Mouse (Mus musculus): ENCODE measurements around the gene Glud1. TPM values are rescaled to one million over a fixed set of nuclear protein-coding genes. Genes with fewer than 3 reads are reported as not detected.
A peak's percentile ranks its signal among the peaks of the same experiment; 100 is the strongest.

Glud1 gene
- polyA plus RNA-seq, 1 experiment from 2014 or later = 67.2 TPM

DNA sequence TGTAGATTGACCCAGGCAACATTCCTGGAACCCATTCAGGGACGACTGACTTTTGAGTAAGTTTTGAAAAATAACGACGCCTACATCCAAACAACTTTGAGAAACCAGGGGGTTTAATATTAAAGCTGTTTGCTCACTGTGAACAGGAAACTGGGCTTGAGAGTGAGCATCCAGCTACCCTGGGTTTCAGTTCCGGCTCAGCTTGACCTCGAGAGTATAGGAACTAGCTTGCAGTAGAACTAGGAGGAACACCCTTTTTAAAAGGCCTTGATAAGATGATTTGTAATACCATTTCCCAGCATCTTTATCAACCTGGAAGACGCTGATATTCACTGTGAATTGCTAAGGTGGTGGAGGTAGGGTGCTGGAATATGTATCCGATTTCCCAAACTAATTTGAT lies 14.2 kb upstream of the Glud1 start:
- no peak overlapping the region for H3K4me2 ChIP-seq
- H3K27me3 ChIP-seq = no peaks in the 10 kb centered on the region
- ATAC-seq (ENCODE audit: insufficient number of reproducible peaks, low FRiP score, low TSS enrichment, low read depth) = no peak
- H3K36me3 ChIP-seq = no peaks in the 10 kb centered on the region
- H3K9ac ChIP-seq = no peak overlapping the region
- WGBS = 78% methylated on average over 7 of the region's 7 CpGs
- peaks cover 3% of the 10 kb centered on the region; the same call in 1 of the 2 replicates for H3K4me1 ChIP-seq
- H3K9me3 ChIP-seq = no peaks in the 10 kb centered on the region
- no peak overlapping the region for H3K4me3 ChIP-seq
- H3K27ac ChIP-seq = no peak overlapping the region

DNA sequence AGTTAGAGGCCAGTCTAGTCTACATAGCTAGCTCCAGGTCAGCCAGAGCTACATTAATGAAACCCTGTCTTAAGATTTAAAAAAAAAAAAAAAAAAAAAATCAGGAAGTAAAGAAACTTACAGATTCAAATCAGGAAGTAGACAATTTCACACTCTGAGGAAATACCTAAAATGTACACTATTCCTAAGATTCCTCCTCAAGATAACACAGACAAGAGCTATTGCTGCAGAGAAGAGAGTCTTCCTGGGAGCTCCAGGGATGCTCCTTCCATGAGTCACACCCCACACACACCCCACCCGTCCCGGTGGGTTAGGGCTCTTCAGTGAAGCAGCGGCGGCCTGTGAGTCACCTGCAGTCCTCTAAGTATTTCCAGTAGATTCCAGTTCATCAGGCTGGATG lies 13.5 kb upstream of the Glud1 start:
- Histone ChIP-seq H3K9me3 (no peaks in the 10 kb centered on the region), H3K4me1 (peaks cover 3% of the 10 kb centered on the region; the same call in 1 of the 2 replicates), H3K4me3 (no peak overlapping the region), H3K9ac (no peak overlapping the region), H3K4me2 (no peak overlapping the region), H3K27ac (no peak overlapping the region), H3K36me3 (no peaks in the 10 kb centered on the region), H3K27me3 (no peaks in the 10 kb centered on the region)
- WGBS = 44% methylated on average over 4 of the region's 4 CpGs
- no peak for ATAC-seq (ENCODE audit: insufficient number of reproducible peaks, low FRiP score, low TSS enrichment, low read depth)

DNA sequence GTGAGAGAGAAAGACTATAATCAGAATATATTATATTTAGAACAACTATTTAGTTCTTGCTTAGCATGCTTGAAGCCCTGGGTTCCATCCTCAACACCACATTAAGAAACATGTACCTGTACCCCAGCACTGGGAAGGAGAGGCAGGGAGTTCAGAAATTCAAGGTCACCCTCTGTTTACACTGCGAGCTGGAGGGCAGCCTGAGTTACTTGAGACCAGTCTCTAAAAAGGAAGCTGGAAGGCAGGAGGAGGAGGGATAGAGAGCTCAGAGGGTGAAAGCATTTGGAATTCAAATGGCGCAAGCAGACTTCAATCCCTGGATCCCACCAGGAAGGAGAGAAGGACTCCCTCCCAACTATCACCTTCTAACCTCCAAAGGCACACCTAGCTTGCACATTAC lies 12.9 kb upstream of the Glud1 start:
- H3K4me3 ChIP-seq = no peak overlapping the region
- H3K27me3 ChIP-seq = no peaks in the 10 kb centered on the region
- no peaks in the 10 kb centered on the region for H3K9me3 ChIP-seq
- H3K4me1 ChIP-seq = peaks cover 3% of the 10 kb centered on the region; the same call in 1 of the 2 replicates
- no peak overlapping the region for H3K9ac ChIP-seq
- WGBS = 45% methylated on average over 2 of the region's 2 CpGs
- no peaks in the 10 kb centered on the region for H3K36me3 ChIP-seq
- no peak overlapping the region for H3K4me2 ChIP-seq
- no peak overlapping the region for H3K27ac ChIP-seq
- no peak for ATAC-seq (ENCODE audit: insufficient number of reproducible peaks, low FRiP score, low TSS enrichment, low read depth)

DNA sequence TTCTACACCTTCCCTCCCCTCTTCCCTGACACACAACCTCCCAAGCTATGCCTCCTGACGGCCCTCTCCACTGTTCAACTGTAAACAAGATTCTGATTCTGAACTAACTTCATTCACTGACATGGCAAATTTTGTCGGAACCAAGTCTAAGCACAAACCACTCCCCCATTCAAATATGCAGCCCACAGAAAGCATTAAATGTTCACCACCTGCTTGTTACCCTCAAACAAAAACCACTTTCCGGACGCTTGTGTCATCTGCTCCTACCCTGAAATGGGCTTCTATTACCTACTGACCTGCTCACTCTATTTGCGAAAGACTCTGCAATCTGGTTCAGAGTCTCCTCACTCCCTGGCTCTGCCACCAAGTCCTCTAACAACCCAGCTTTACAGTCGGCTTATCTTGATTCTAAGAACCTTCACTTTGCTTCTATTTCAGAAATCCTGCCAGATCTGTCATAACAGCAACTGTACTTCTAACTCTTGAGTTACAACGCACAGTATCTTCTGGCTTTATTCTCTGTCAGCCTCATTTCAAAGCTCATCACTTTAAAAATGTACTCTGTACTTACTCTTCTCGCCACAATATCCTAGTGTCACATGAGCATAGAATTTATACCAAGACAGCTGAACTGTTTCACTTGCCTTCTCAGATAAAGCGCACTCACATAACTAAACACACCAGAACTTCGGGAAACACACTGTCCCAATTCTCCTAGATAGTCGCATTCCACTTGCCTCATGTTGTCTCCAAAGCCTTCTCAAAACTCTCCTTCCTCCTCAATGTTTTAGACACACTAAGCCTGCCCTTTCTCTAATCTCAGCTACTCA lies 11.4 kb upstream of the Glud1 start:
- H3K27me3 ChIP-seq = no peaks in the 10 kb centered on the region
- no peak overlapping the region for H3K4me3 ChIP-seq
- WGBS = 73% methylated on average over 11 of the region's 11 CpGs
- H3K4me2 ChIP-seq = no peak overlapping the region
- H3K9ac ChIP-seq = no peak overlapping the region
- peaks cover 3% of the 10 kb centered on the region; the same call in 1 of the 2 replicates for H3K4me1 ChIP-seq
- H3K9me3 ChIP-seq = no peaks in the 10 kb centered on the region
- no peak overlapping the region for H3K27ac ChIP-seq
- ATAC-seq (ENCODE audit: insufficient number of reproducible peaks, low FRiP score, low TSS enrichment, low read depth) = no peak
- H3K36me3 ChIP-seq = no peaks in the 10 kb centered on the region

DNA sequence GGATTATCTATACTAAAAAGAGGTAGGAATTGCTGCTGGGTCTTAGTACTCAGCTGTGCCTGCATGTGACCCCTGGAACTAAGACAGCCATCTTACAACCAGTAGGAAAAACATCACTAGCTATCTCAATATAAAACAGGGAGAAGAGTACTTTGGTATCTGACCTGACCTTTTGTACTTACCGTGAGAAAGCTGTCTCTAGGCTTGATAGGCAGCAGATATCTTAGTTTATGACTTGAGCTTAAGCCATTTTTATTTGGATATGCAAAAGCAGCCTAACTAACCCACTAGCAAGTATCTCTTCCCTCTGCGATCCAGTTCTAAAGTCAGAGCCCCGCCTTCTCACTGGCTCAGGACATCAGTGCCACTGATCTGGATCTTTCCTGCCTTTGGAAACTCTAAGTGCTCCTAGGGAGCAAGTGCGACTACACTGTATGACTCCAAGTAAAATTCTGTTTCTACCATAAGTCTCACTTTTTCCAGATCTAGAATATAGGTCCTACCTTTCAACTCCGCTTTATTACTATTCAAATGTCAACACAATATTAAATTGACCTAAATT lies 7.8 kb upstream of the Glud1 start:
- ATAC-seq (ENCODE audit: insufficient number of reproducible peaks, low FRiP score, low TSS enrichment, low read depth) = no peak
- no peak overlapping the region for H3K9ac ChIP-seq
- 79% methylated on average over 5 of the region's 5 CpGs for WGBS

DNA sequence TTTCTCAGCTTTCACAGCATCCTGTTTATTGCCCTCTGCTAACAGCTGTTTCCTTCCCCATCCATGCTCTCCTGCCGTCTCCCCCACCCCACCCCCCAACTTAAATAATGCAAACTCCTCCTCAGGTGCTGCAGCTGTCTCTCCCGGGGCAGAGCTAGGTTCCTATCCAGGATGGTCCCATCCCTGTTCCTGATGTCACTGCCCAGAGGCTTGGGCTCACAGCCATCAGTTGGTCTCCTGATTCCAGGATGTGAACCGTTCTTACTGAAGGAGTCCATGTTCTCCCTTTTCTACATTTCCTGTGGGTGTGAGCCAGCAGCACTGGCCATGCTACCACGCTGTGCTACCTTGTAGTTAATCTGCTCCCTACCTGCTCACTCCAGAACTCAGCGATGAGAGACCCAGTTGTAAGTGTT lies 7.3 kb upstream of the Glud1 start:
- ATAC-seq (ENCODE audit: insufficient number of reproducible peaks, low FRiP score, low TSS enrichment, low read depth) = no peak
- Histone ChIP-seq H3K9me3 (no peaks in the 10 kb centered on the region), H3K27me3 (no peaks in the 10 kb centered on the region), H3K4me1 (no peaks in the 10 kb centered on the region), H3K9ac (no peak overlapping the region), H3K4me2 (no peak overlapping the region), H3K27ac (peak overlapping the region; percentile 43; the same call in 1 of the 2 replicates), H3K36me3 (no peaks in the 10 kb centered on the region), H3K4me3 (no peak overlapping the region)
- 18% methylated on average over 5 of the region's 5 CpGs for WGBS

More for the DNA sequence above, 7.8 kb upstream of the Glud1 start:
- Histone ChIP-seq H3K27ac (no peak overlapping the region), H3K4me2 (no peak overlapping the region), H3K4me3 (no peak overlapping the region), H3K4me1 (peaks cover under 1% of the 10 kb centered on the region; the same call in 1 of the 2 replicates), H3K27me3 (no peaks in the 10 kb centered on the region), H3K9me3 (no peaks in the 10 kb centered on the region), H3K36me3 (no peaks in the 10 kb centered on the region)

DNA sequence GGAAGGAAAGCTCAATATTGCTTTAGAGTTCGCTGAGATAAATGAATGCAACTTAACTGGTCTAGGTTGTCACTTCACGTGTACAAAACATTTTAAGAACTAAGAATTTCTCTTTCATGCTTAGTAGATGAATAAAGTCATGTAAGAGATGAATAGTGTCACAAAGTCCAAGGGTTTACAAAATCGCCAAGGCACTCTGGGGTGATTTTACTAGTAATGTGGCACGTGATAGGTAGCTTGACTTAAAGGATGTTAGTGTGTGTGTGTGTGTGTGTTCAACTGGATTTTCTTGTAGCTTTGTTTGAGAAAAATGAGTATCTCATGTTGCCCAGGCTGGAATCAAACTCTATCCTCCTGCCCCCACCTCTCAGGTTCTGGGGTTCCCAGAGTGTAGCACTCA lies 1.3 kb upstream of the Glud1 start:
- no peak overlapping the region; the same call in 1 of the 2 replicates for H3K4me3 ChIP-seq
- 91% methylated on average over 4 of the region's 4 CpGs for WGBS
- no peaks in the 10 kb centered on the region for H3K27me3 ChIP-seq
- peaks cover 9% of the 10 kb centered on the region for H3K4me1 ChIP-seq
- no peak overlapping the region for H3K4me2 ChIP-seq
- ATAC-seq (ENCODE audit: insufficient number of reproducible peaks, low FRiP score, low TSS enrichment, low read depth) = no peak
- no peak overlapping the region for H3K9ac ChIP-seq
- H3K27ac ChIP-seq = no peak overlapping the region
- no peaks in the 10 kb centered on the region for H3K36me3 ChIP-seq
- no peaks in the 10 kb centered on the region for H3K9me3 ChIP-seq

DNA sequence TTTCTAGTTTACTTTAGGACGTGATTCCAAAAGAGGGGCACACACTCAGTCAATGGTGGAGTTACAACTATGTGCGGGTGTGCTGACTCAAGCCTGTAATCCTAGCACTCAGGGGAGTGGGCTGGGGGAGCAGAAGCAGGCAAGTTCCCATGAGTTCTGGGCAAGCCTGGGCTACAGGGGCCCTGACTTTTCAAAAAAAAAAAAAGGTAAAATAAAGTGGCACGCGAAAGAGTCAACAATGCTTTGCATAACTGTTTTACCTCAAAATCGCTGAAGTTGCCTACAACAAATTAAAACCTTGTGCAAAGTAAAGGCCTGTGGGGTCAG lies 657 bp upstream of the Glud1 start:
- Histone ChIP-seq H3K4me2 (peak overlapping the region; percentile 68), H3K27me3 (no peaks in the 10 kb centered on the region), H3K4me1 (peaks cover 9% of the 10 kb centered on the region), H3K9me3 (no peaks in the 10 kb centered on the region), H3K27ac (peak overlapping the region; percentile 97), H3K36me3 (no peaks in the 10 kb centered on the region), H3K4me3 (peak overlapping the region; percentile 90), H3K9ac (peak overlapping the region; percentile 98)
- WGBS = 6% methylated on average over 5 of the region's 5 CpGs
- ATAC-seq (ENCODE audit: insufficient number of reproducible peaks, low FRiP score, low TSS enrichment, low read depth) = no peak

DNA sequence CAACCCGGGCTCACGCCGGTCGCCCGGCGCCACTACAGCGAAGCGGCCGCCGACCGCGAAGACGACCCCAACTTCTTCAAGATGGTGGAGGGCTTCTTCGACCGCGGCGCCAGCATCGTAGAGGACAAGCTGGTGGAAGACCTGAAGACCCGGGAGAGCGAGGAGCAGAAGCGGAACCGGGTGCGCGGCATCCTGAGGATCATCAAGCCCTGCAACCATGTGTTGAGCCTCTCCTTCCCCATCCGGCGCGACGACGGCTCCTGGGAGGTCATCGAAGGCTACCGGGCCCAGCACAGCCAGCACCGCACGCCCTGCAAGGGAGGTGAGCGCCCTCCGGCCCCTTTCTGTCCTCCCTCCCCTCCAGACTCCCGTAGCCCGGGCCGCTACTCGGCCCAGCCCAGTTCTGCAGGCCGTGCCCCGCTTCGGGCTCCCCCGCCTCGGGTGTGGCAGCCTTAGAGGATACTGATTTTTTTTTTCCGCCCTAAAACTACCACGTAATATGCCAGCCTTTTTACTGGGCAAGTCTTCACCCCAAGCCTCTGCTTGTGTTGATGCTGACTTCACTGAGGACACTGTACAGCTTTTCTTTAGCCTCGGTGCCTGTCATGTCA lies 599 bp downstream of the Glud1 start:
- peaks cover 9% of the 10 kb centered on the region for H3K4me1 ChIP-seq
- peak overlapping the region; percentile 98 for H3K9ac ChIP-seq
- H3K4me2 ChIP-seq = peak overlapping the region; percentile 68
- H3K4me3 ChIP-seq = peak overlapping the region; percentile 90
- ATAC-seq (ENCODE audit: insufficient number of reproducible peaks, low FRiP score, low TSS enrichment, low read depth) = no peak
- peak overlapping the region; percentile 97 for H3K27ac ChIP-seq
- H3K9me3 ChIP-seq = no peaks in the 10 kb centered on the region
- under 1% methylated on average over 47 of the region's 47 CpGs for WGBS
- no peaks in the 10 kb centered on the region for H3K27me3 ChIP-seq
- H3K36me3 ChIP-seq = no peaks in the 10 kb centered on the region

DNA sequence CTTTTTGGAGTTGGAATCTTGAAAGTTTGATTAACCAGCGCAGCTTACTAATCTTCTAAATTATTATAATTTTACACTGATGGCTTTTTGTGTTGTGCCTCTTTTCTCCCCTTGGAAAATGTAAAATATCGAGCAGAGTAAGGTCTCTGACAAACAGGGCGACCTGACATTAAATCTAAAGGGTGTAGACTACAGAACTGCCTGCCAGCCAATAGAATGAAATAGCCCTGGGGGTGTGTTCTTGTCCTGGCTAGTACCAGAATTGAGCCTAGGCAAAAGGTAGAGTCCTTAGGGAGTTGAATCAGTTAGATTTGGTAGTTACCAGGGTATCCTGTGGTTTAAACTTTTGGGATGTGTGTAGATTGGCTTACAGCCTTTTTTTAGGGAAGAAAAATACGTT lies 1.2 kb downstream of the Glud1 start:
- H3K4me2 ChIP-seq = peak overlapping the region; percentile 68
- H3K27me3 ChIP-seq = no peaks in the 10 kb centered on the region
- peaks cover 9% of the 10 kb centered on the region for H3K4me1 ChIP-seq
- H3K9ac ChIP-seq = peak overlapping the region; percentile 98
- H3K27ac ChIP-seq = no peak overlapping the region
- no peaks in the 10 kb centered on the region for H3K36me3 ChIP-seq
- no peaks in the 10 kb centered on the region for H3K9me3 ChIP-seq
- H3K4me3 ChIP-seq = peak overlapping the region; percentile 90
- ATAC-seq (ENCODE audit: insufficient number of reproducible peaks, low FRiP score, low TSS enrichment, low read depth) = no peak
- 2% methylated on average over 4 of the region's 4 CpGs for WGBS

DNA sequence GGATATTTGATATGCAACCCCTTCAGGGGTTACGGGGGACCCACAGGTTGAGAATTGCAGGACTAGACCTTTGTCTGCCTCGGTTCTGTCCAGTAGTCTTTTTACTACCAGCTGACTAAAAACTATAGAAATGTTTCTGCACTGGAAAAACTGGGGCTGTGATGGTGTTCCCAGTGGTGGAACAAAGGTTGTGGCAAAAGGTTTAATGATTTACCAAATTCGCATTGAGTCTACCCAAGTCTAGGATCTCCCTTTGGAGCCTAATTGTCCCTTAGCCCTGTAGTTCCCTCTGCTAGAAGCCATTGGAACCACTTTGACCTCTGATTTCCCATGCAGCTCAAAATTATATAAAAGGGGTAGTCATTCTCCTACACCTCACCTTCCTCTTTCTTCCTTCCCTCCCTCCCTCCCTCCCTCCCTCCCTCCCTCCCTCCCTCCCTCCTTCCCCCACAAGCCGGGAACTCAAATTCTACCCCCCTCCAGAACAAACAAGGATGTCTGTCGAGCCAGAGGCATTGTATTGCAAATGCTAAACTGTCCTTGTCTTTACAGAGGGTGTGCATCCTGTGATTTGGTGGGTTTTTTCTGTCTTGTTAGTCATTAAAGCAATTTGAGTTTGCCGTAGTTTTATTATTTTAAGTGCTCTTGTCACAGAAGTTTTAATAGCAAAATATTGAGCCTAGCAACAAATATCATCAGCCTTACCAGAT lies 2.0 kb downstream of the Glud1 start:
- Histone ChIP-seq H3K9me3 (no peaks in the 10 kb centered on the region), H3K4me2 (peak overlapping the region; percentile 68), H3K4me1 (peaks cover 9% of the 10 kb centered on the region), H3K27ac (no peak overlapping the region), H3K9ac (no peak overlapping the region), H3K4me3 (peak overlapping the region; percentile 90), H3K27me3 (no peaks in the 10 kb centered on the region), H3K36me3 (no peaks in the 10 kb centered on the region)
- WGBS = 18% methylated on average over 5 of the region's 6 CpGs
- ATAC-seq (ENCODE audit: insufficient number of reproducible peaks, low FRiP score, low TSS enrichment, low read depth) = no peak

DNA sequence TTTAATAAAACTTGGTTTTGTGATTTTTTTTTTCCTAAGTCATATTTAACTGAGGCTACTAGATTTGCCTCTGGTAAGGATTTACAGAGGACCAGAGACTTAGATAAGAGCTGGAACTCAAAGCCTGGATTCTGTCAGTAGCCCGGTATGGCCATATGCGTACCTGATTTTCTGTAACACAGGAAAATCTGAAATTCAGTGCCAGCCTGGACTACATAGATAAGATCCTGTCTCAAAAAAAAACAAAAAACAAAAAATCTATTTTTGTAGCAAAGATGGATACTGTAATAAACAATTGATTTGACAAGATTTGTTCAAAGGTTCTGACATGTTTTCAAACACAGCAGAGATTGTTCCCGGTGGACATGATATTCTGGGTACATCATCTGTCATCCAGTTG lies 3.1 kb downstream of the Glud1 start:
- H3K4me2 ChIP-seq = no peak overlapping the region
- WGBS = 93% methylated on average over 3 of the region's 3 CpGs

More for the DNA sequence above, 3.1 kb downstream of the Glud1 start:
- H3K9me3 ChIP-seq = no peaks in the 10 kb centered on the region
- ATAC-seq (ENCODE audit: insufficient number of reproducible peaks, low FRiP score, low TSS enrichment, low read depth) = no peak
- no peak overlapping the region for H3K4me3 ChIP-seq
- peaks cover 9% of the 10 kb centered on the region for H3K4me1 ChIP-seq
- H3K27me3 ChIP-seq = no peaks in the 10 kb centered on the region
- no peaks in the 10 kb centered on the region for H3K36me3 ChIP-seq
- no peak overlapping the region for H3K9ac ChIP-seq
- no peak overlapping the region for H3K27ac ChIP-seq
